Mouse (Mus musculus) cerebellum, adult 2 months (tissue): ENCODE measurements around the gene Gm11937.

Source experiments
- CTCF ChIP-seq: fragments of 200-500 bp; IDR thresholded peaks from 2 replicates; pipeline ENCODE4 v1.5.1; 2011; ENCODE audit warnings: low read depth, mild to moderate bottlenecking, control low read depth, low read length, moderate library complexity, borderline replicate concordance; ENCODE audit not compliant: insufficient read depth
- POLR2A ChIP-seq: fragments of 200-500 bp; IDR thresholded peaks from 2 replicates; pipeline ENCODE4 v1.6.1; 2011; ENCODE audit warnings: low read length, control low read depth, borderline replicate concordance; ENCODE audit not compliant: insufficient read depth

GRCm38 (mm10) chr11:99590981-99591380 is 19.0 kb downstream of the Gm11937 start, which contains the start of gene Krtap1-3:
- TF ChIP-seq POLR2A (no peak), CTCF (no peak)
